Mouse (Mus musculus) layer of hippocampus, postnatal 36 days (tissue): ENCODE data around the gene Nupr1l. TPM values are rescaled to one million over a fixed set of nuclear protein-coding genes. Genes with fewer than 3 reads are reported as not detected.
"Not testable (repeated sequence)": the region's sequence is repeated elsewhere in the genome, so short reads cannot be mapped to it uniquely, and the experiment has no call there.

Experiments
- DNase-seq, 2 experiments: peaks; one replicate each; pipeline ENCODE4 v3.0.0; 2022
- total RNA-seq, 2 experiments: library from RNA; stranded (reverse); gene quantifications; 2 replicates each; pipeline ENCODE4 v1.2.3; 2021

The Nupr1l gene
- 1 to 10 TPM; 1.9 to 3.8 TPM for total RNA-seq

GRCm38 (mm10) chr5:129908242-129908965, at the start of gene Nupr1l:
Nupr1l (plus strand) TSS chr5:129908540.
- DNase-seq, result peak; percentile 82 to 84

GRCm38 (mm10) chr5:129862325-129862724, 46.0 kb upstream of the Nupr1l start:
- DNase-seq, result no peak

- DNase-seq, result peak; percentile 31
Observed at GRCm38 (mm10) chr5:129864467-129864866, 43.9 kb upstream of the Nupr1l start.

GRCm38 (mm10) chr5:129865841-129866240, 42.5 kb upstream of the Nupr1l start:
- DNase-seq, result no peak

GRCm38 (mm10) chr5:129869238-129869995, 38.9 kb upstream of the Nupr1l start:
- no peak for DNase-seq

GRCm38 (mm10) chr5:129871238-129871637, 37.1 kb upstream of the Nupr1l start:
- no peak for DNase-seq

DNA sequence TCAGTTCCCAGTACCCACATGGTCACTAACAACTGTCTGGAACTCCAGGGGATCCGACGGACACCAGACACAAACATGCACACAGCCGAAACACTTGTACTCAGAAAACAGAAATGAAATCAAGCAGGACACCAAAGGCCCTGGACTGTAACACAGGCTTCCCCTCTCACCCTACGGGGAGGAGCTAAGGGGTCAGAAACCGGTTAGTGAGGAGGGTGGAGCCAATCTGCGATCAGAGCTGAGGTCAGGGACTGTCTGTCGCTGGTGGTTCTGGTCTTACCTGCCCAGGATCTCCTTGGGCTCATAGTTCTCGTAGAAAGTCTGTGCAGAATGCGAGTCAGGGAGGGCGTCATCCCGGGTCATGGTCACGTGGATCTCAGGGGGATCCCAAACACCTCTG, 34.4 kb upstream of the Nupr1l start:
- no peak for DNase-seq

DNA sequence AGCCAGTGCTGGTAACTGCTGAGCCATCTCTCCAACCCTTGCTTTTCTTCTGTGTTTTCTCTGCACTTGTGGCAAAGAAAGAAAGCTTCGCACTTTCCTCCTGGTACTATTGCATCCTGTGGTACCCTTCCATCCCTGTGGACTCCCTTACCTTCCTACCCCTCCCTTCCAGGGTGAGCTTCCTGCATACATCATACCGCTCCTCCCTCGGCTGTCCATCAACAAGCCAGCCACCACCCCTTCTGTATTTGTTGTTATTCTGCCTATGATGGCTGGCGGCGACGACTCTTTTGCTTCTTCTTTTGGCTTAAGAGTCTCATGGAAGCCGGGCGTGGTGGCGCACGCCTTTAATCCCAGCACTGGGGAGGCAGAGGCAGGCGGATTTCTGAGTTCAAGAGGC, 33.2 kb upstream of the Nupr1l start:
- no peak for DNase-seq

GRCm38 (mm10) chr5:129877731-129878455, 30.4 kb upstream of the Nupr1l start:
- DNase-seq, result peak; percentile 26 to 38

GRCm38 (mm10) chr5:129878946-129879345, 29.4 kb upstream of the Nupr1l start:
- peak; percentile 27 to 50 for DNase-seq

DNA sequence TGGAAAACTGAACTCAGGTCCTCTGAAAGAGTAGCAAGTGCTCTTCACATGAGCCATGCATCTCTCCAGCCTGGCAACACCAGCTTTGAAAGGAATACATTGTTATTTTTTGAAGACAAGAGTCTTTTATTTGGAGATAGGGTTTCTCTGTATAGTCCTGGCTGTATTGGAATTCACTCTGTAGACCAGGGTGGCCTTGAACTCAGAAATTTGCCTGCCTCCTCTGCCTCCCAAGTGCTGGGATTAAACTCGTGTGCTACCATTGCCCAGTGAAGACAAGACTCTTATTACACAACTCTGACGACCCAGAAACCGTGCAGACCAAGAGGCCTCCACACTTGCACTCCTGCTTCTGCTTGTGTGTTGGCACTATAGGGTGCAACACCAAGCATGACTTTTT, 28.5 kb upstream of the Nupr1l start:
- no peak for DNase-seq

DNA sequence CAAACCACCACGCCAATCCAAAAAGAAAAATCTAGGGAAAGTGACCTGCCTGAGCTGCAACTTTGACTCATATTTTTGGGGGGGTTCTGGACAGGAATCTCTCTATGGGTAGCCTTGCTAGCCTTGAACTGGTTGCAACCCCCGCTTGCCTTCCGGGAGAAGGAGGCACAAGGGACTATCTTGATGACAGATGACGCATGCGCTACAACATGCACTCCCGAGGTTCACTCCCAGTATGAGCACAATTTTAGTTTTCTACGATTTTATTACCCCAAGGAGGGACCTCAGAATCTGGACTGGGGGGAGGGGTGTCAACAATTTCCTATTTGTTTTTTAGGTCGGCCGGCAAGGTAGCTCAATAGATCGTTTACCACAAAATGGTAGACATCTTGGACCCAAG, 22.1 kb upstream of the Nupr1l start:
- no peak for DNase-seq

GRCm38 (mm10) chr5:129886911-129887636, 21.3 kb upstream of the Nupr1l start, which contains the start of gene Chchd2:
Chchd2 (minus strand) TSS chr5:129887470.
- DNase-seq, result peak; percentile 92 to 93

- not testable (repeated sequence) for DNase-seq
Observed at GRCm38 (mm10) chr5:129890390-129890789, 17.9 kb upstream of the Nupr1l start.

- peak; percentile 85 to 87 for DNase-seq
Observed at GRCm38 (mm10) chr5:129895198-129896088, 12.9 kb upstream of the Nupr1l start, which contains the start of gene Zbed5. Zbed5 (plus strand) TSS chr5:129895723.

- no peak for DNase-seq
Observed at GRCm38 (mm10) chr5:129898449-129898848, 9.9 kb upstream of the Nupr1l start, which contains the start of gene Phkg1. Phkg1 (minus strand) TSS chr5:129898549.

DNA sequence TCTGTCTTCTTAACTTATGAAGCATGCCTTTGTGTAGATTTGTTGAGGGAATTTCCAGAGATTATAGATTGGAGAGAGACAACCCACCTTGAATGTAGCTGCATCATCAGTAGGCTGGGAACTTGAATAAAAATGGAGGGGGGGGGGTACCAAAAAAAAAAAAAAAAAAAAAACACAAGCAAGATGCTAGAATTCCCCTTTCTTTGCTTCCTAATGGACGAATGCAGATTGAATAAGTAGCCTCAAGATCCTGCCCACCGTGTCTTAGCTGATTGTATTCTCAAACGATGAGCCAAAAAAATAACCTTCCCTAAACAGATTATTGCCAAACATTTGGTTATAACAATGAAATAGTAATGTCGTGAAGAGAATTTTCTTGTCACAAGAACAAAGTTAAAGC, 565 bp upstream of the Nupr1l start:
- no peak for DNase-seq

DNA sequence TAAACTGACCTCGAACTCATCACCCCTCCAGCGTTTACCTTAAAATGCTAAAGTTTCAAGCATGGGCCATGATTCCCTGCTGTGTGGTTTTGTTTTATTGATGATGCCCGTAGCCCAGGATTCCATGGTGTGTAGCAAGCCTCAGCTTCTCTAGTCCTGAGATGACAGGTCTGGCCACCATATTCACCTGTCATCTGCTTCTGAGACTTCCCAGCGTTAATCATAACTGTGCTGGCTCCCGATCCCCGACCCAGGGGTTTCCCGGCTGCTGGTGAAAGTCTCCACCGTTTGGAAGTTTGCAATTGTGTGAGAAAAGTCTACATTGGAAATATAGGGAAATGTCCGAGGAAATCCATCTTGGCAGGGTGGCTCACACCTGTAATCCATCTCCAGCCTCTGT, 807 bp downstream of the Nupr1l start:
- no peak for DNase-seq

GRCm38 (mm10) chr5:129909591-129909990, 1.3 kb downstream of the Nupr1l start:
- DNase-seq, result no peak

DNA sequence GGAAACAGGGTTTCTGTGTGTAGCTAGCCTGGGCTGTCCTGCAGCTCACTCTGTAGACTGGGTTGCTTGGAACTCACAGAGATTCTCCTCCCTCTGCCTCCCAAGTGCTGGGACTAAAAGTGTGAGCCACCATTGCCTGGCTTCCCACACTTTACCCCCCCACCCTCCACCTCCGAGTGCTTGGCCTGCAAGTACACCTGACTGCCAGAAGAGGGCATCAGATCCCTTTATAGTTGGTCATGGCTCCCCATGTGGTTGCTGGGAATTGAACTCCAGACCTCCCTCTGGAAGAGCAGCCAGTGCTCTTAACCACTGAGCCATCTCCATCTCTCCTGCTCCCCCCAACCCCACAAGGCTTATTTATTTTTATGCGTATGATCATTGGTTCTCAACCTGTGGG, 5.7 kb downstream of the Nupr1l start:
- DNase-seq, result no peak

- not testable (repeated sequence) for DNase-seq
Observed at GRCm38 (mm10) chr5:129915491-129915890, 7.2 kb downstream of the Nupr1l start.
